In the genomic region with DNA sequence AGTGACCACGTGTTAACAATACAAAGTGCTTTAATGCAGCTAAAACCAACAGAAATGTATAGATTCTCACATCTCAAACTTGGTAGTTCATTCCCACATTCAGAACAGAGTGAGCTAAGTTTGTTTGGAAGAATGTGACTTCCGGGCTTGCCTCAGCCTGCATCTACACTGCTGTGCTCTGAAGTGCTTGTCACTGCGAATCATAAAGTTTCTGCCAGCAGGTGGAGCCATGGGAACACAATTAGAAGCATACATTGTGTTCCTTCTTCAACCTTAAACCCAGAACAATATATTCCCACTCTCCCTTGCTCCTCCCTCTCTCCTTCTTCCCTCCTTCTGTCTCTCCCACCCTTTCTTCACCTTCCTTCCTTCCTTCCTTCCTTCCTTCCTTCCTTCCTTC, we compare ENCODE assay signal across 8 mouse cellular contexts.
A peak's percentile ranks its signal among the peaks of the same experiment; 100 is the strongest.
DNase-seq lines count a peak whose midpoint lies in the region; ATAC-seq and TF ChIP-seq lines count a peak whose summit lies in the region.

No protein-coding gene starts in this region.

- no peaks in the 10 kb centered on the region for H3K36me3 ChIP-seq in E14TG2a.4 (ENCODE audit: insufficient read depth, low read length)
- no peaks in the 10 kb centered on the region for H3K36me3 ChIP-seq in forebrain, embryonic 10.5 days (replicated peaks)
- H3K36me3 ChIP-seq in lung, embryonic 14.5 days (ENCODE audit: insufficient read depth) = no peaks in the 10 kb centered on the region

- H3K27me3 ChIP-seq in E14TG2a.4 (ENCODE audit: insufficient read depth, low read length) = no peaks in the 10 kb centered on the region
- H3K27me3 ChIP-seq in forebrain, embryonic 10.5 days (ENCODE audit: poor library complexity, severe bottlenecking) = no peaks in the 10 kb centered on the region
- no peaks in the 10 kb centered on the region for H3K27me3 ChIP-seq in lung, embryonic 14.5 days (ENCODE audit: insufficient read depth, low read length)

- 13% methylated on average over 3 of the region's 3 CpGs for WGBS in forebrain, embryonic 10.5 days
- 6% methylated on average over 3 of the region's 3 CpGs for WGBS in lung, embryonic 14.5 days

- peak; percentile 32 for TF ChIP-seq CTCF in E14TG2a.4 (conservative IDR thresholded peaks at IDR 0.05; ENCODE audit: low read length)
- peak; percentile 82 for TF ChIP-seq CTCF in brain, embryonic 14.5 days (IDR thresholded peaks at IDR 0.05; ENCODE audit: borderline replicate concordance, extremely low read depth, insufficient read depth, insufficient read length)
- peak; percentile 91 for TF ChIP-seq CTCF in lung, embryonic 14.5 days (IDR thresholded peaks at IDR 0.05; ENCODE audit: low read depth)

- H3K4me2 ChIP-seq in lung, embryonic 14.5 days = no peak overlapping the region

- no peak for TF ChIP-seq POLR2A in brain, embryonic 14.5 days (IDR thresholded peaks at IDR 0.05; ENCODE audit: borderline replicate concordance, extremely low read depth, insufficient read depth, insufficient read length, poor library complexity, severe bottlenecking)

- peak; percentile 96 for ATAC-seq in lung, embryonic 14.5 days (ENCODE audit: insufficient read depth)

- no peak overlapping the region for H3K4me3 ChIP-seq in E14TG2a.4 (replicated peaks; ENCODE audit: low read length)
- no peak overlapping the region for H3K4me3 ChIP-seq in forebrain, embryonic 10.5 days
- H3K4me3 ChIP-seq in lung, embryonic 14.5 days (ENCODE audit: low read depth, low read length) = no peak overlapping the region

- no peaks in the 10 kb centered on the region for H3K9me3 ChIP-seq in E14TG2a.4 (ENCODE audit: low read length)
- no peaks in the 10 kb centered on the region for H3K9me3 ChIP-seq in forebrain, embryonic 10.5 days
- H3K9me3 ChIP-seq in lung, embryonic 14.5 days (ENCODE audit: low read depth, low read length) = no peaks in the 10 kb centered on the region

- peak; percentile 94 for DNase-seq in brain, embryonic 14.5 days (ENCODE audit: low read depth)
- DNase-seq in forebrain, embryonic 10.5 days (ENCODE audit: extremely low spot score, low spot score) = peak; percentile 71
- peak; percentile 84 for DNase-seq in heart, postnatal 4 days
- peak; percentile 65 to 93 for DNase-seq in layer of hippocampus, adult 18-20 months (ENCODE audit: low spot score in 2 of 2)
- DNase-seq in lung, embryonic 14.5 days = peak; percentile 98
- peak; percentile 66 for DNase-seq in ovary, postnatal 36 days (ENCODE audit: low spot score)
- DNase-seq in thymus, postnatal 4 days = peak; percentile 70

- H3K4me1 ChIP-seq in E14TG2a.4 (replicated peaks; ENCODE audit: low read depth, low read length) = no peaks in the 10 kb centered on the region
- H3K4me1 ChIP-seq in forebrain, embryonic 10.5 days = no peaks in the 10 kb centered on the region
- H3K4me1 ChIP-seq in lung, embryonic 14.5 days (ENCODE audit: insufficient read depth) = no peaks in the 10 kb centered on the region

- H3K27ac ChIP-seq in forebrain, embryonic 10.5 days = no peak overlapping the region
- no peak overlapping the region for H3K27ac ChIP-seq in lung, embryonic 14.5 days (ENCODE audit: low read depth)

- no peak overlapping the region for H3K9ac ChIP-seq in lung, embryonic 14.5 days

Comparison
In these comparisons a context has a peak if more than half of its experiments do, and no peak if none do; other contexts are left out.
1. CTCF ChIP-seq: peak in every context shown above with its lines; median percentile 91 in lung, embryonic 14.5 days; 82 in brain, embryonic 14.5 days; 32 in E14TG2a.4.